Mouse (Mus musculus): ENCODE measurements around the gene Dst. TPM values are rescaled to one million over a fixed set of nuclear protein-coding genes. Genes with fewer than 3 reads are reported as not detected.

Gene Dst
- polyA plus RNA-seq, 1 experiment from 2014 or later: 25.9 TPM

DNA sequence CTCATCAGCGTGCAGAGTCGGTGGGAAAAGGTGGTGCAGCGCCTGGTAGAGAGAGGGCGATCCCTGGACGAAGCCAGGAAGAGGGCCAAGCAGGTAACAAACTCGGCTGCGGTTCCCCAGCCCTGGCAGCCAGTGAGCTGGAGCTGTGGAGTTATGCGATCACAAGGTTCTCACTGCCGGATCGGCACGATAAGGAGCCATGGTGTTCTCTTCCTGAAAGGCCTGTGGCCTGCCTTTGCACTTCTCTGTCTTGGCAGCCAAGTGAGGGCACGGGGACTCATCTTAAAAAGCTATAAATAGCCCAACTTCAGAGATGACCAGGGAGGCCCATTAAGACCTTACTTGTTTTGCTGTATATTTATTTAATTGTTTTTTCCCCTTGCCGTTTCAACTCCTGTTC, 367.8 kb downstream of the Dst start:
- H3K4me3 ChIP-seq: no peak overlapping the region
- WGBS: 95% methylated on average over 13 of the region's 13 CpGs
- DNase-seq (ENCODE audit: low spot score): no peak
- no peaks in the 10 kb centered on the region for H3K27me3 ChIP-seq (ENCODE audit: insufficient read depth, poor library complexity, severe bottlenecking)
- no peaks in the 10 kb centered on the region for H3K4me1 ChIP-seq (replicated peaks)
- no peak overlapping the region for H3K27ac ChIP-seq
- peaks cover 96% of the 10 kb centered on the region for H3K36me3 ChIP-seq
- no peaks in the 10 kb centered on the region for H3K9me3 ChIP-seq

- Histone ChIP-seq H3K27me3 (ENCODE audit: insufficient read depth, poor library complexity, severe bottlenecking) (no peaks in the 10 kb centered on the region), H3K4me1 (replicated peaks) (no peaks in the 10 kb centered on the region), H3K9me3 (no peaks in the 10 kb centered on the region), H3K36me3 (peaks cover 94% of the 10 kb centered on the region), H3K27ac (no peak overlapping the region), H3K4me3 (no peak overlapping the region)
- 93% methylated on average over 7 of the region's 7 CpGs for WGBS
- no peak for DNase-seq (ENCODE audit: low spot score)
Observed at GRCm38 (mm10) chr1:34276756-34277155, 368.7 kb downstream of the Dst start.

DNA sequence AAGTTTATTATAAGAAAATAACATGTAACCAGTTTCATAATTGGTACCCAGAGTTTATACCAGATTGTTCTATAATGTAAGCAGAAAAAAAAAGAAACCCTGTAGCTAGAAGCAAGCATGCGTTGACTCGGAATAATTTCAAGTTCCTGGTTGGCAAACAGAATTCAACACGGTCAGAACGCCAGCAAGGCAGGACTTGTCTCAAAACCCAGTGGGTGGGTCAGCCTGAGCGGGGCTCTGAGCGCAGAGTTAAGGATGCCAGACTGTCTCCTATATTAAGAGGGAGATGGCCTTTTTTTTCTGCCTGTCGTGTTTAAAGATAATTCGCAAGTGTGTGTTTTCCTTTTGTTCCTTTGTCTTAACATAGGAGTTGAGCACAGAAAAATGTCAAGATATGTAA, 369.2 kb downstream of the Dst start:
- no peaks in the 10 kb centered on the region for H3K9me3 ChIP-seq
- peaks cover 94% of the 10 kb centered on the region for H3K36me3 ChIP-seq

GRCm38 (mm10) chr1:34283502-34283901, 375.5 kb downstream of the Dst start:
- H3K36me3 ChIP-seq: peaks cover 74% of the 10 kb centered on the region

More for the DNA sequence above, 369.2 kb downstream of the Dst start:
- Histone ChIP-seq H3K4me3 (no peak overlapping the region), H3K27me3 (ENCODE audit: insufficient read depth, poor library complexity, severe bottlenecking) (no peaks in the 10 kb centered on the region), H3K27ac (no peak overlapping the region), H3K4me1 (replicated peaks) (no peaks in the 10 kb centered on the region)
- no peak for DNase-seq (ENCODE audit: low spot score)
- 89% methylated on average over 8 of the region's 8 CpGs for WGBS

DNA sequence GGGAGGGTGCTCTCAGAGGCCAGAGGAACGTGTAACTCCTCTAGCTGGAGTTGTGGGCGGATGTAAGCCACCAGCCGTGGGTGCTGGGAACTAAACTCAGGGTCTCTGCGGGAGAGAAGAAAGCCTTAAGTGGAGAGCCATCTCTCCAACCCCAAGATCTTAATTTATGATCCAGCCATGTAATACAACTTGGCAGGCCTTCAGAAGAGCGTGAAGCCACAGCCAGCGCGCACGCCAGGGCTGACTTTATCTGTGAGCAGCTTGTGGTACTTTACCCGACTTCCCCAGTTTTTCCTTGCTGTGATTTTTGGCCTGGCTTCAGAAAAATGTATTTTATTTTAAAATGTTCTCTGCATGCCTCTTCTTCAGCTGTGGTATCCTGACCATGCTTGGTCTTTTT, 377.0 kb downstream of the Dst start:
- Histone ChIP-seq H3K27me3 (ENCODE audit: insufficient read depth, poor library complexity, severe bottlenecking) (no peaks in the 10 kb centered on the region), H3K27ac (no peak overlapping the region), H3K36me3 (peaks cover 75% of the 10 kb centered on the region), H3K4me1 (replicated peaks) (no peaks in the 10 kb centered on the region), H3K4me3 (no peak overlapping the region), H3K9me3 (peaks cover under 1% of the 10 kb centered on the region; the same call in 1 of the 2 replicates)
- no peak for DNase-seq (ENCODE audit: low spot score)
- 92% methylated on average over 9 of the region's 9 CpGs for WGBS

More at GRCm38 (mm10) chr1:34283502-34283901, 375.5 kb downstream of the Dst start:
- no peak overlapping the region for H3K27ac ChIP-seq
- H3K27me3 ChIP-seq (ENCODE audit: insufficient read depth, poor library complexity, severe bottlenecking): no peaks in the 10 kb centered on the region
- no peak overlapping the region for H3K4me3 ChIP-seq
- H3K9me3 ChIP-seq: no peaks in the 10 kb centered on the region
- DNase-seq (ENCODE audit: low spot score): no peak
- H3K4me1 ChIP-seq (replicated peaks): no peaks in the 10 kb centered on the region
- 90% methylated on average over 7 of the region's 7 CpGs for WGBS

GRCm38 (mm10) chr1:34287731-34288130, 379.7 kb downstream of the Dst start:
- no peaks in the 10 kb centered on the region for H3K27me3 ChIP-seq (ENCODE audit: insufficient read depth, poor library complexity, severe bottlenecking)
- 92% methylated on average over 10 of the region's 10 CpGs for WGBS
- peaks cover 10% of the 10 kb centered on the region; the same call in 1 of the 2 replicates for H3K9me3 ChIP-seq
- H3K36me3 ChIP-seq: peaks cover 78% of the 10 kb centered on the region
- no peak for DNase-seq (ENCODE audit: low spot score)
- H3K4me3 ChIP-seq: no peak overlapping the region
- no peak overlapping the region for H3K27ac ChIP-seq
- no peaks in the 10 kb centered on the region for H3K4me1 ChIP-seq (replicated peaks)

- Histone ChIP-seq H3K27ac (no peak overlapping the region), H3K27me3 (ENCODE audit: insufficient read depth, poor library complexity, severe bottlenecking) (no peaks in the 10 kb centered on the region), H3K4me3 (no peak overlapping the region), H3K4me1 (replicated peaks) (no peaks in the 10 kb centered on the region), H3K36me3 (peaks cover 79% of the 10 kb centered on the region), H3K9me3 (peaks cover 10% of the 10 kb centered on the region; the same call in 1 of the 2 replicates)
- 91% methylated on average over 8 of the region's 8 CpGs for WGBS
- no peak for DNase-seq (ENCODE audit: low spot score)
Observed at GRCm38 (mm10) chr1:34288181-34288580, 380.2 kb downstream of the Dst start.

DNA sequence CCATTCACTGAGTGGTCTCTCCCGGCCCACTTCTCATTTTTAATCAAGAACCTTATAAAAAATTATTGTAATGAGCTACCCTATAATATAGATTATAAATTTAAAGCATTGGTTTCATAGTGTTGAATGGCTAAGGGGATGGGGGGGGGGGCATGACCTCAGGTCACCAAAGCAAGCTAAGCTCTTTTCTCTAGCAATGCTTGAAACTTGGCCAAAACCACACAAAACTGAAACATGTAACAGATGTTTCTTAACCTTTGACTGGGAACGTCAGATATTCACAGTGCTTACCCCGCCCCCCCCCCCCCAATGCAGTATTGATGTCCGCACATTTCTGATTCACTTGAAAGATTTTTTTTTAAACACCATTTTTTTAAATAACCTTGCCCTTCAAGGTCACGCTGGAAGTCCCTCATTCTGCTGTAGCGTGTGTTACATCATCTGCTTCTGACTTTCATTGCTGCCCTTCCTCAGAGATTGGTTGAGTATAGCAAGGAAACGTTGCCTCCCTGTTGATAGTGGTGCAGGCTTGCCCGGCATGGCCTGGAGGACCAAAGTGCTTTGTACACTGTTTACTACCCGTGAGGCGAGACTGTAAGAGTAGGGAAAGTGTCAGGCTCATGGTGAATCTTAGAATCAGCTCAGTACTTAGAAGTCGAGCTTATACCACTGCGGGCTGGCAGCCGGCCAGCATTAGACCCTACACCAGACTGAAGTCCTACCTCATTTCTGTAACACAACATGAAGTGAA, 380.9 kb downstream of the Dst start:
- no peak overlapping the region for H3K27ac ChIP-seq
- DNase-seq (ENCODE audit: low spot score): no peak
- H3K4me1 ChIP-seq (replicated peaks): no peaks in the 10 kb centered on the region
- WGBS: 86% methylated on average over 13 of the region's 13 CpGs
- H3K9me3 ChIP-seq: peaks cover 10% of the 10 kb centered on the region; the same call in 1 of the 2 replicates
- peaks cover 85% of the 10 kb centered on the region for H3K36me3 ChIP-seq
- no peak overlapping the region for H3K4me3 ChIP-seq
- H3K27me3 ChIP-seq (ENCODE audit: insufficient read depth, poor library complexity, severe bottlenecking): no peaks in the 10 kb centered on the region

DNA sequence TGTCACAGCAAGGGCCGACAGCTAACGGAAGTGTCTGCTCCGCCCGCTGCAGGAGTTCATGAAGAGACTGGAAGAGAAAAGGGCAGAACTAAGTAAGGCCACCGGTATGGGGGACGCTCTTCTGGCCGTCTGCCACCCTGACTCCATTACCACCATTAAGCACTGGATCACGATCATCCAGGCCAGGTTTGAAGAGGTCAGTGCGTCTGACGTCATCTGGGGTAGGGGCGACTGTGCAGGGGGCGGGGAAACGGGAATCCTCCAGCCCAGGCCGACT, 381.4 kb downstream of the Dst start:
- Histone ChIP-seq H3K27me3 (ENCODE audit: insufficient read depth, poor library complexity, severe bottlenecking) (no peaks in the 10 kb centered on the region), H3K27ac (no peak overlapping the region), H3K4me1 (replicated peaks) (no peaks in the 10 kb centered on the region), H3K36me3 (peaks cover 85% of the 10 kb centered on the region), H3K9me3 (peaks cover 10% of the 10 kb centered on the region; the same call in 1 of the 2 replicates), H3K4me3 (no peak overlapping the region)
- WGBS: 94% methylated on average over 14 of the region's 14 CpGs
- no peak for DNase-seq (ENCODE audit: low spot score)

DNA sequence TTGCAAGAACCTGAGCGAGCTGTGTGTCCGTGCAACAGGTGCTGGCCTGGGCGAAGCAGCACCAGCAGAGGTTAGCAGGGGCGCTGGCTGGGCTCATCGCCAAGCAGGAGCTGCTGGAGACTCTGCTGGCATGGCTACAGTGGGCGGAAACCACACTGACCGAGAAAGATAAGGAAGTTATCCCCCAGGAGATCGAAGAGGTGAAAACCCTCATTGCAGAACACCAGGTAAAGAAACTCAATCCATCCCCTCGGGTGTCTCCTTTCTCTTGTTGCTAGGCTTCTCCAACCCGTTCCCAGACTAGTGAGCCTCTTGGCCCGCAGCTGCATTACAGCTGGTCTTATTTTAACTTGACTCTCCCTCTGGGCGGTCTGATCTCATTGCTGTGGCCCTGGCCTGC, 382.3 kb downstream of the Dst start:
- Histone ChIP-seq H3K9me3 (peaks cover 10% of the 10 kb centered on the region; the same call in 1 of the 2 replicates), H3K36me3 (peaks cover 87% of the 10 kb centered on the region), H3K27ac (no peak overlapping the region), H3K27me3 (ENCODE audit: insufficient read depth, poor library complexity, severe bottlenecking) (no peaks in the 10 kb centered on the region), H3K4me3 (no peak overlapping the region), H3K4me1 (replicated peaks) (no peaks in the 10 kb centered on the region)
- no peak for DNase-seq (ENCODE audit: low spot score)
- 93% methylated on average over 12 of the region's 12 CpGs for WGBS

DNA sequence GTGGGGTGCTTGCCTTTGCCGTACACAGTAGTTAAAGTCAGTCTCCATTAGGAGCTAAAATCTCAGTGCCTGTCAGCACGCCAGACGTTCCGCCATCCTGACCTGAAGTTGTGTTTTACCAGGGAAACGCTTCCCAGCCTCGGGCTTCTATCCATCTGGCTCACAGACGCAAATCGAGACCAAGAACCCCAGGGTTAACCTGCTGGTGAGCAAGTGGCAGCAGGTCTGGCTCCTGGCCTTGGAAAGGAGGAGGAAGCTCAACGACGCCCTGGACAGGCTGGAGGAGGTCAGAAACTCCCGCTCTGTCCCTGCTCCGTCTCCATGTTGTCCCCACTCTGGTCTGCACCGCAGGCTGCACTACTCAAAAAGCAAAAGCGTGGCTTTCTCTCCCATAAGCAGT, 385.2 kb downstream of the Dst start:
- Histone ChIP-seq H3K4me1 (replicated peaks) (no peaks in the 10 kb centered on the region), H3K27me3 (ENCODE audit: insufficient read depth, poor library complexity, severe bottlenecking) (no peaks in the 10 kb centered on the region), H3K36me3 (peaks cover 96% of the 10 kb centered on the region), H3K27ac (no peak overlapping the region), H3K9me3 (peaks cover 10% of the 10 kb centered on the region; the same call in 1 of the 2 replicates), H3K4me3 (no peak overlapping the region)
- WGBS: 91% methylated on average over 14 of the region's 14 CpGs
- no peak for DNase-seq (ENCODE audit: low spot score)

DNA sequence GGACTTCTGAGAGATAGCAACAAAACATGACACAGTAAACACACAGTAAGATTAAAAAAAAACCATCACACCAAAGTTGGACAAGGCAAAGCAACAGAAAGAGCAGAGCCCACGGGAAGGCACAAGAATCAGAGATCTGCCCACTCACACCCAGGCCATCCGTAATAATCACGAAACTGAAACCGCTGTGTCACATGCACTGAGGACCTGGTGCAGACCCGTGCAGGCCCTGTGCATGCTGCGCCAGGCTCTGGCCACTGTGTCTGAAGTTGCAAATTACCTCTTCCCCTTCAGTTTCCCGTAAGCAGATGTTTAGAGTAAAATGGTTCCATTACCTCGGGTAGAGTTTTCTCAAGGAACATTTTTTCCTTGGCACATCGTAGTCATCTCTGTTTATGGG, 389.6 kb downstream of the Dst start:
- 92% methylated on average over 9 of the region's 9 CpGs for WGBS

DNA sequence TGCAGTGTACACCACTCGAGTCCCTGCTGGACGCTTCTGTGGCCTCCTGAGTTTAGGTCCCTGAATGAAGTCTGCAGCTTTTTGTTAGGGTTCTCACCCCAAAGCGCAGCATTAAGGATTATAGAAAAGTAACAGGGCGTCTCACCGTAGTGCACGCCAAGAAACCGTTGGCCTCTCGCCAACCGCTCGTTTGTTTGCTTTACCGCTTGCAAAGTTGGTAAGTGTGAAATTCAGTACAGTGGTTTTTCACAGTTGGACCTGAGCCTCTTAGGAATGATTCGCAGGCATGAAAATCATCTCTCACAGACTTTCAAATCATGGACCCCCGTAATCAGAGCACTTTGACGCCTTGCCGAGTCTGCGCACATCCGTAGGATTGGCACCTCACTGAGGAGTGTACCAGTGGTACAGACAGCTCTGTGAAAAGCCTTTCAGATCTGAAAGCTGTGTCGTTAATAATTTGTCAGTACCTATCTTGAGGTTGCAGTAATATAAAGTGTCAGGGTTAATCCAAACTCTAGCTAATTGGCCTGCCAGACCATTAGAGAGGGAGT, 390.7 kb downstream of the Dst start:
- Histone ChIP-seq H3K9me3 (no peaks in the 10 kb centered on the region), H3K36me3 (peaks cover 89% of the 10 kb centered on the region), H3K27me3 (ENCODE audit: insufficient read depth, poor library complexity, severe bottlenecking) (no peaks in the 10 kb centered on the region), H3K4me3 (no peak overlapping the region), H3K4me1 (replicated peaks) (no peaks in the 10 kb centered on the region), H3K27ac (no peak overlapping the region)
- 94% methylated on average over 18 of the region's 18 CpGs for WGBS
- no peak for DNase-seq (ENCODE audit: low spot score)

More for the DNA sequence above, 389.6 kb downstream of the Dst start:
- DNase-seq (ENCODE audit: low spot score): no peak
- H3K36me3 ChIP-seq: peaks cover 90% of the 10 kb centered on the region
- no peaks in the 10 kb centered on the region for H3K27me3 ChIP-seq (ENCODE audit: insufficient read depth, poor library complexity, severe bottlenecking)
- H3K9me3 ChIP-seq: no peaks in the 10 kb centered on the region
- H3K4me1 ChIP-seq (replicated peaks): no peaks in the 10 kb centered on the region
- no peak overlapping the region for H3K27ac ChIP-seq
- H3K4me3 ChIP-seq: no peak overlapping the region

All from hindbrain, embryonic 10.5 days (tissue).